Mouse (Mus musculus): Measurements from ENCODE around the gene Aldh6a1.

DNA sequence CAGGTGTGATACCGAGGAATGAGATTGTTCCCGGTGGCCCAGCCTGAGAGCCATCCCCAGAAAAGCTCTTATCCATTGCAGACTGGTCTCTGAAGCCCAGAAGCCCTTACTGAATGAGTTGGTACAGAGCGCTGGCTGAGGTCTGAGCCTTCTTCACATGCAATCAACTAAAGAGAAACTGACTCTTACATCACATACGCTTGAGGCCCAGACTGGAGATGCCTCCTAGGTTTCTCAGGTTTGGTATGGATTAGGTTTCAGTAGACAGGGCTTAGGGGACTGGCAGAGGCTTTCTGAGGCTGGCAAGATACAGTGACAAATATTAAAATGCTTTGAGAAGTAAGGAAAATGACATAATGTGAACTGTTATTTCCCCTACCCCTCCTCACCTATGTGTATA, 65.4 kb downstream of the Aldh6a1 start:
- no peak for TF ChIP-seq MAX (IDR thresholded peaks at IDR 0.05; ENCODE audit: low read depth)
- no peak for TF ChIP-seq SRF (IDR thresholded peaks at IDR 0.05; ENCODE audit: control insufficient read depth, insufficient read length, low read depth)
- no peak for TF ChIP-seq TCF12 (IDR thresholded peaks at IDR 0.05; ENCODE audit: insufficient read depth, poor library complexity, severe bottlenecking)
- no peak for TF ChIP-seq E2F4 (IDR thresholded peaks at IDR 0.05; ENCODE audit: insufficient read depth)
- TF ChIP-seq TCF3 (IDR thresholded peaks at IDR 0.05; ENCODE audit: insufficient read length, low read depth), result no peak
